Comparison of ENCODE assay signal across 10 mouse cellular contexts in genomic region chr9:28404616-28405015, GRCm38 (mm10).
A peak's percentile ranks its signal among the peaks of the same experiment; 100 is the strongest.
DNase-seq lines count a peak whose midpoint lies in the region; ATAC-seq and TF ChIP-seq lines count a peak whose summit lies in the region.
"Had no signal": no experiment of that assay in that cellular context is flagged by ENCODE, and none has a peak within 500 bp of the region (broad histone marks: within the 10 kb centered on the region; RNA-seq: fewer than 3 reads in every experiment).

No protein-coding gene starts in this region.

- H3K9me3 ChIP-seq in intestine, postnatal 0 days (ENCODE audit: control insufficient read depth): no peaks in the 10 kb centered on the region
- H3K9me3 ChIP-seq in stomach, embryonic 16.5 days (replicated peaks; ENCODE audit: control insufficient read depth, low read length): no peaks in the 10 kb centered on the region

- H3K9ac ChIP-seq in intestine, postnatal 0 days (ENCODE audit: low read depth, low read length): no peak overlapping the region
- no peak overlapping the region for H3K9ac ChIP-seq in stomach, embryonic 16.5 days (ENCODE audit: low read length)

- H3K4me2 ChIP-seq in intestine, postnatal 0 days (replicated peaks; ENCODE audit: low read depth): peak overlapping the region; percentile 76; the same call in 1 of the 2 replicates
- H3K4me2 ChIP-seq in stomach, embryonic 16.5 days (ENCODE audit: low read depth, low read length): peak overlapping the region; percentile 80

- peaks cover 18% of the 10 kb centered on the region; the same call in 1 of the 2 replicates for H3K27me3 ChIP-seq in intestine, postnatal 0 days (replicated peaks; ENCODE audit: control insufficient read depth, insufficient read depth, low read length)
- H3K27me3 ChIP-seq in stomach, embryonic 16.5 days (ENCODE audit: control insufficient read depth, insufficient read depth, low read length): peaks cover 17% of the 10 kb centered on the region; the same call in 1 of the 2 replicates

- H3K4me3 ChIP-seq in intestine, postnatal 0 days (ENCODE audit: low read depth, low read length): no peak overlapping the region
- H3K4me3 ChIP-seq in stomach, embryonic 16.5 days (replicated peaks; ENCODE audit: low read length): peak overlapping the region; percentile 50; the same call in 1 of the 2 replicates
- H3K4me3 ChIP-seq: erythroblast, embryonic 14.5 days had no signal

- WGBS in intestine, postnatal 0 days: 79% methylated on average over 8 of the region's 8 CpGs
- WGBS in stomach, embryonic 16.5 days: 70% methylated on average over 8 of the region's 8 CpGs

- H3K4me1 ChIP-seq in intestine, postnatal 0 days (replicated peaks; ENCODE audit: control insufficient read depth, insufficient read depth, low read length): no peaks in the 10 kb centered on the region
- H3K4me1 ChIP-seq in stomach, embryonic 16.5 days (ENCODE audit: control insufficient read depth, insufficient read depth, low read length): no peaks in the 10 kb centered on the region

- DNase-seq in cerebellum, adult 11 months: peak; percentile 42
- DNase-seq in retina, postnatal 1 day: peak; percentile 3
- no peak for DNase-seq in retina, embryonic 14.5 days (ENCODE audit: low spot score)
- no peak for DNase-seq in embryo, embryonic 9.5 days (ENCODE audit: extremely low spot score)
- DNase-seq: kidney, adult 2 months had no signal

- no peaks in the 10 kb centered on the region for H3K36me3 ChIP-seq in intestine, postnatal 0 days (ENCODE audit: control insufficient read depth, insufficient read depth)
- no peaks in the 10 kb centered on the region for H3K36me3 ChIP-seq in stomach, embryonic 16.5 days (ENCODE audit: control insufficient read depth, insufficient read depth, low read length)

- TF ChIP-seq CTCF in intestine, postnatal 0 days (IDR thresholded peaks at IDR 0.05; ENCODE audit: low read depth): no peak

- ATAC-seq in cerebellum, adult (ENCODE audit: insufficient number of reproducible peaks, low FRiP score, low TSS enrichment): no peak; the same call in 1 of the 2 replicates
- ATAC-seq in intestine, postnatal 0 days: no peak
- ATAC-seq in stomach, embryonic 16.5 days (ENCODE audit: insufficient read depth, low FRiP score): no peak
- no peak for ATAC-seq in megakaryocyte-erythroid progenitor cell, adult 5-6 weeks (replicated peaks; ENCODE audit: low FRiP score, low TSS enrichment, poor library complexity, severe bottlenecking)

- no peak overlapping the region for H3K27ac ChIP-seq in intestine, postnatal 0 days (ENCODE audit: low read depth, low read length)
- H3K27ac ChIP-seq in stomach, embryonic 16.5 days (ENCODE audit: low read length): no peak overlapping the region

Comparison
In these comparisons a context has a peak if more than half of its experiments do, and no peak if none do; other contexts are left out.
1. DNase-seq: peak in cerebellum, adult 11 months (single experiment) and retina, postnatal 1 day (single experiment); none in retina, embryonic 14.5 days (single experiment) and embryo, embryonic 9.5 days (single experiment).